Mouse (Mus musculus) small intestine, adult 2 months (tissue): ENCODE results near the gene Larp4b. TPM values are rescaled to one million over a fixed set of nuclear protein-coding genes. Genes with fewer than 3 reads are reported as not detected.

Experiments used
- H3K27ac ChIP-seq: fragments of 200-500 bp; 2 replicates; pipeline ENCODE4 v1.5.1; 2012; ENCODE audit warnings: low read depth, low read length, control low read depth, inconsistent platforms; ENCODE audit not compliant: insufficient read depth
- H3K27me3 ChIP-seq: fragments of 200-500 bp; 2 replicates; pipeline ENCODE4 v1.6.1; 2012; ENCODE audit warnings: mild to moderate bottlenecking, moderate library complexity, low read length, inconsistent platforms; ENCODE audit not compliant: control insufficient read depth, insufficient read depth
- H3K36me3 ChIP-seq: fragments of 200-500 bp; 2 replicates; pipeline ENCODE4 v1.6.1; 2012; ENCODE audit warnings: mild to moderate bottlenecking, low read length, control low read depth, inconsistent platforms; ENCODE audit not compliant: control insufficient read depth, insufficient read depth
- H3K4me1 ChIP-seq: fragments of 200-500 bp; 2 replicates; pipeline ENCODE4 v1.6.1; 2012; ENCODE audit warnings: low read length, inconsistent platforms, mixed read lengths; ENCODE audit not compliant: control insufficient read depth, insufficient read depth, insufficient read length
- H3K4me3 ChIP-seq: fragments of 200-500 bp; 2 replicates; pipeline ENCODE4 v1.5.1; 2012; ENCODE audit warnings: low read depth, mild to moderate bottlenecking, control low read depth, inconsistent platforms, low read length, moderate library complexity
- CTCF ChIP-seq: fragments of 200-500 bp; IDR thresholded peaks from 2 replicates; pipeline ENCODE4 v1.5.1; 2012; ENCODE audit warnings: low read depth, mild to moderate bottlenecking, control low read depth, inconsistent platforms, low read length, moderate library complexity, mixed read lengths; ENCODE audit not compliant: insufficient replicate concordance, insufficient read length; ENCODE audit errors: extremely low read depth
- POLR2A ChIP-seq: fragments of 200-500 bp; IDR thresholded peaks from 2 replicates; pipeline ENCODE4 v1.6.1; 2012; ENCODE audit warnings: low read depth, mild to moderate bottlenecking, control low read depth, inconsistent platforms, low read length, moderate library complexity
- WGBS: fragments of 180-500 bp; shearing (Covaris S2); methylation state at CpG from one replicate; pipeline ENCODE4 v1.1.7; 2018; 5-methylcytosine and 5-hydroxymethylcytosine counted together
- polyA plus RNA-seq: library from polyadenylated mRNA; depleted of rRNA; stranded (reverse); fragments of >200 nt; gene quantifications from 2 replicates; pipeline ENCODE4 v1.2.3, GENCODE M21; 2012

Gene Larp4b
- polyA plus RNA-seq, 1 experiment = 18.1 TPM

GRCm38 (mm10) chr13:9066107-9066506, 27.6 kb upstream of the Larp4b start:
- TF ChIP-seq POLR2A = no peak
- TF ChIP-seq CTCF = no peak
- Histone ChIP-seq H3K27me3 (no peaks in the 10 kb centered on the region), H3K36me3 (no peaks in the 10 kb centered on the region), H3K27ac (no peak overlapping the region), H3K4me1 (no peaks in the 10 kb centered on the region), H3K4me3 (no peak overlapping the region)
- 75% methylated on average over 5 of the region's 5 CpGs for WGBS

GRCm38 (mm10) chr13:9071008-9071407, 22.7 kb upstream of the Larp4b start:
- TF ChIP-seq POLR2A (no peak), CTCF (no peak)
- no peaks in the 10 kb centered on the region for H3K4me1 ChIP-seq
- 79% methylated on average over 9 of the region's 9 CpGs for WGBS

DNA sequence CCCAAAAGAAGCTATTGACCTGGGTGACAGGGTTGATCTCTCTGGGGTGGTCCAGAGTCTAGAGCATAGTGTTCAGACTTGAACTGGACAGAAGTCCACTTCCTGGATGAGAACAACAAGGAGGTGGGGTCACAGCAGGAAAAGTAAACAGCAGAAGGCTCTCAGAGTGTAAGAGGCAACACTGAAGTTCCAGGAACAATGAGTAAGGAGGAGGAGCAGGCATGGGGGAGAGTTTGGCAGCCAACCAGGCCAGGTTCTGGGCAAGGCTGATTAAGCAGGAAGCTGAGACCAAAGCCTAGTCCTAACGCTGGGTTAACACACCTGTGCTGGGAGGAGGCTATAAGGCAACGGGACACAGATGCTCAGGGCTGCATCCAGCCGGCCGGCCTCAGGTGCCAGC, 19.9 kb upstream of the Larp4b start:
- WGBS = 22% methylated on average over 4 of the region's 4 CpGs
- H3K4me3 ChIP-seq = no peak overlapping the region
- no peaks in the 10 kb centered on the region for H3K4me1 ChIP-seq
- no peaks in the 10 kb centered on the region for H3K27me3 ChIP-seq
- H3K27ac ChIP-seq = no peak overlapping the region
- no peaks in the 10 kb centered on the region for H3K36me3 ChIP-seq
- TF ChIP-seq CTCF (no peak), POLR2A (no peak)

More at GRCm38 (mm10) chr13:9071008-9071407, 22.7 kb upstream of the Larp4b start:
- Histone ChIP-seq H3K36me3 (no peaks in the 10 kb centered on the region), H3K27ac (no peak overlapping the region), H3K4me3 (no peak overlapping the region), H3K27me3 (no peaks in the 10 kb centered on the region)

- Histone ChIP-seq H3K36me3 (no peaks in the 10 kb centered on the region), H3K4me1 (no peaks in the 10 kb centered on the region), H3K27me3 (no peaks in the 10 kb centered on the region), H3K27ac (no peak overlapping the region), H3K4me3 (no peak overlapping the region)
- 65% methylated on average over 7 of the region's 7 CpGs for WGBS
- TF ChIP-seq POLR2A (no peak), CTCF (no peak)
Measured at GRCm38 (mm10) chr13:9075825-9076592, 17.7 kb upstream of the Larp4b start.

- Histone ChIP-seq H3K27me3 (no peaks in the 10 kb centered on the region), H3K4me3 (no peak overlapping the region), H3K36me3 (no peaks in the 10 kb centered on the region), H3K4me1 (no peaks in the 10 kb centered on the region), H3K27ac (no peak overlapping the region)
- WGBS = 65% methylated on average over 14 of the region's 14 CpGs
- TF ChIP-seq POLR2A (no peak), CTCF (no peak)
Measured at GRCm38 (mm10) chr13:9082128-9082883, 11.4 kb upstream of the Larp4b start.

DNA sequence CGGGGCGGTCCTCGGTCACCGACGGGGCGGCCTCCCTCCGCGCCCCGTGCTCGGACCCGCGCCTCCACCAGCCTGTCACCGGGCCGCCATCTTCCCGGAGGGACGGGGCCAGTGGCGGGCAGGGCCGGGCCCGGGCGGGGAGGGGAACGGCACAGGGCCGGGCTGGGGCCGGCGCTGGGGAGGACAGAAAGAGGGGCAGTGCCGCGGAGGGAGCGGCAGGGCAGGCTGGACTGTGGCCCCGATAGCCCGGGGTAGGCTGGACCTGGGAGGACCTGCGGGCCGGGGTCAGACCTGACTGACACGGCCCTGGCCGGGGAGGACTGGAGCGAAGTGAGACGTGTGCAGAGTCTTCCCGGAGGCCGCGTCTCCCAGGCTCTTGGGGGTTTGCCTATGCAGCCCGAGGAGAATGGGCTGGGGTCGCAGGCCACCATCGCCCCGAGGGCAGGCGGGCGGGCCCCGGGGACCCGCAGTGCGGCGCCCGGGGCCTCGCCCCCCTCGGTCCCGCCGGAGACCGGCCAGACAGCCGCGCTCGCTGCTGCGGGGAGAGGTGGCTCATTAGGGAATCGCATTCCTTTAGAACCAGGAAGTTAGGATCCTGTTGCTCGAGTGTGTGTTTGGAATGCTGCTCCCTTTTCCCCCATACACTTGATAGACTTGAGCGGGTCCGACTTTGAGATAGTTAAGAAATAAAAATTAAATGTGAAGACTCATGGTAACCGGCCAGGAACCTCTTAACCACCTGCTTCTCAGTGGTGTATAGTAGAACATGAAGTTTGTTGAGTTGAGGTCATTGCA, 702 bp downstream of the Larp4b start:
- Histone ChIP-seq H3K27ac (peak overlapping the region; percentile 83), H3K36me3 (no peaks in the 10 kb centered on the region), H3K27me3 (no peaks in the 10 kb centered on the region), H3K4me3 (peak overlapping the region; percentile 72), H3K4me1 (peaks cover 10% of the 10 kb centered on the region)
- no peak for TF ChIP-seq POLR2A
- TF ChIP-seq CTCF = no peak
- WGBS = under 1% methylated on average over 62 of the region's 63 CpGs

DNA sequence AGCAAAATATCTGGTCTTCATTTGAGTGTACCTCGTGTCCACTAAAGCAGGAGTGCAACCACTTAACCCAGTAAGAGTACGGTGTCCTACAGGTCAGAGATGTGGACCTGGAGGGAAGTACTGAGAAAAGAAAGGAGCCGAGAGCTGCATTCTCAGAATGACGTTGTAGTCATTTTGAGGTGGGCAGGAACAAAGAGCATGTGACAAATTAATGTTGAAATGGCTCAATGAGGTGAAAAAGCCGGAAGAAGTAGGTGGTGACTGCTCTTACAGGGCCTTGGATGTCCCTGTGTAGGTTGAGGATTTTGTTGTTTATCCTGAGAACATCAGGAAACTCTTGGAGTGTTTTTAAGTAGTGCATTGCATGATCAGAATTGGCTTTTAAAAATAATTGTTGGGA, 5.6 kb downstream of the Larp4b start:
- no peak for TF ChIP-seq CTCF
- TF ChIP-seq POLR2A = no peak
- no peaks in the 10 kb centered on the region for H3K27me3 ChIP-seq
- peak overlapping the region; percentile 46; the same call in 1 of the 2 replicates for H3K27ac ChIP-seq
- H3K36me3 ChIP-seq = peaks cover 5% of the 10 kb centered on the region; the same call in 1 of the 2 replicates
- H3K4me3 ChIP-seq = no peak overlapping the region
- WGBS = 42% methylated on average over 5 of the region's 5 CpGs
- peaks cover 11% of the 10 kb centered on the region; the same call in 1 of the 2 replicates for H3K4me1 ChIP-seq
